Mouse (Mus musculus) adrenal gland, adult 18-20 months (tissue): ENCODE measurements around the gene Nfam1. TPM values are rescaled to one million over a fixed set of nuclear protein-coding genes. Genes with fewer than 3 reads are reported as not detected.

ENCODE experiments used
- DNase-seq, 2 experiments: peaks; one replicate each; pipeline ENCODE4 v3.0.0; 2021 to 2022; ENCODE audit warnings: low spot score in 2 of 2
- total RNA-seq, 2 experiments: library from RNA; stranded (reverse); gene quantifications; 1 replicate in 1 of 2; 2 replicates in 1 of 2; pipeline ENCODE4 v1.2.3; 2021

Gene Nfam1
- total RNA-seq, 2 experiments from 2014 or later: 3.2 to 4.1 TPM

DNA sequence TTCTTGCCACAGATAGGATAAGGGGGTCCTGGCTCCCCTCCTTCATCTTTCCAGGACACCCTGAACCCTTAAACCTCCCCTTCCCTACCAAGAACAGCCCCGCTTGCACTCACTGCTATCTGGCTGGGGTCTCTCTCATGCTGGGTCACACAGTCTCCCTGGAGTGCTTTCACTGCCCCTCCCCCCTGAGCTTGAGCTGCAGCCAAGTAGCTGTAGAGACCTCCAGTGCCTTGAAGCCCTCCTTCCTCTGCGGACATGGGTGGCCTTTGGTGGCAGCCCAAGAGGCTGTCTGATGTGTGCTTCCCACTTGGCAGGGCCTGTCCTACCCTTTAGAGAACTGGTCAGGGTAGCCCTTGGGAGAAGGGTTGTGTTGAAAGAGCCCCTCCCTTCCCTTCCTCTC lies 7.0 kb upstream of the Nfam1 start:
- no peak for DNase-seq

DNA sequence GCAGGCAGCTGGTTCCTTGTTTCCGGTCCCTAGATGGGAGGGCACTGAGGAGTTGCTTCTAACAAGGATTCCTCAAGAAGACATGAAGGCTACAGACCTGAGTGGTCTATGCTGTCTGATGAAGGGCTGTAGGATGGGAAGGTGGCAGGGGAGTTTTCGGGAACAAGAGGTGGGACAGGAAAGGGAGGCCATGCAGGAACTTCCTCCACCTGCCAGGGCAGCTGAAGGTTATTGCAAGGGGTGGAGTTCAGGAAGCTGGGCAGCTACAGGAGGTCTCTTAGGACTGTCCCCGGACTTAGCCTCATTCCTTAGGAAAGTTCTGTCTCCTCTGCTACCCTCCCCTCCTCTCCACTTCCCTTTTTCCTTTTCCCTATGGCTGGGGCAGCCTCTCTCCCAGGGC lies 5.7 kb upstream of the Nfam1 start:
- DNase-seq: no peak

DNA sequence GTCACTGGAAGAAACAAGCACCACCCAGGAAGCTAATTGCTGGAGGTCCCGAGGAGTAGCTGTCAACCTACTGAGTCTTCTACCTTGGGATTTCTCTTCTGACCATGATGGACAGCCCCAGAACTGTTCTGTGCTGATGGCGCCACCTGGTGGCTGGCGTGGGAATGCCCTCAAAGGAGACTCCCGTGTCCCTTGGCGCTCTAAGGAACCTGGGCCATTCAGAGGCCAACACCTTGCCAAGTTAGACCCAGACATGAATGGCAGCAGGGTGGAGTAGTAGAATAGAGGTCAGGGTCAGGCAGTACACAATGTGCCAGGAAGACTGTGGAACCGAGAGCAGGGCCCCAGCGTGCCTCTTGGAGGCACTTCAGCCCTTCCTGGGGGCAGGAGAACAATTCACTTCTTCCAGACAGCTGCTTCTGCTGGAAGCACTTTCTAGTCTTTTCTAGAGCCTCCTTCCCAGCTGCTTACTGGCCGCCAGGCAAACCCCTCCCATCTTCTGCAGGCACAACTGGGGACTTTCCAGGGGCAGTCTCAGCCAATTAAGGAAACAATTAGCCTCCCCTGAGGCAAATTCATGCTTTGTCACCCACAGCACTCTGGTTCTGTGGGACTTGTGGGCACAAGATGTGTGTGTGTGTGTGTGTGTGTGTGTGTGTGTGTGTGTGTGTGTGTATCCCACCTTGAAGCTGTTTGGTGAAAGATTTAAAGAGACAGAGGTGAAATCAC lies 4.8 kb upstream of the Nfam1 start:
- peak; percentile 94 to 98 for DNase-seq

DNA sequence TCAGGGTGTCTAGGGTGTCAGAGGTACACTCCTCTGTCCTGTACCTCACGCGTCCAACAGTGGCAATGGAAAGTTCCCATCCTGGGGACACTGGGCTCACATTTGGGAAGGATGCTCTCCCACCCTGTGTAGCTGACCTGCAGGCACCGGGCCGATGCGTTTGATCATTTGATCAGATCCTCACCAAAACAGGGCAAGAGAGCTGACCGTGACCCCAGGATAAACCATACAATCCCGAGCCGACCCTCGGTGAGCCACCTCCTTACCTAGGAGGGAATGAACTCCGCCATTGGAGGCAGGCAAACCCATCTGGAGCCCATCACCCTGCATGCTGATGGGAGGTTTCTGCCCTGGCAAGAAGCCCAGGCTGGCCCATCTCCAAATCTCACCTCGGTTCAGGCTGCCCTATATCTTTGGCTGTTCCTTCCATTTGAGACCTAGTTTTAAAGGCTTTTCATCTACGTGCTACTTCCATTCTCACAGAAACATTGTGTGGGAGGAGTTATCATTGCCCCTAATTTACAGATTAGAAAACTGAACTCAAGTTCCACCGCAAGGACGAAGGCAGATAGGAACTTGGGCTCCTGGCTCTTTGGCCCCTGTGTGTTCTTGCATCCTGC lies 3.9 kb upstream of the Nfam1 start:
- DNase-seq: peak; percentile 33 to 46

DNA sequence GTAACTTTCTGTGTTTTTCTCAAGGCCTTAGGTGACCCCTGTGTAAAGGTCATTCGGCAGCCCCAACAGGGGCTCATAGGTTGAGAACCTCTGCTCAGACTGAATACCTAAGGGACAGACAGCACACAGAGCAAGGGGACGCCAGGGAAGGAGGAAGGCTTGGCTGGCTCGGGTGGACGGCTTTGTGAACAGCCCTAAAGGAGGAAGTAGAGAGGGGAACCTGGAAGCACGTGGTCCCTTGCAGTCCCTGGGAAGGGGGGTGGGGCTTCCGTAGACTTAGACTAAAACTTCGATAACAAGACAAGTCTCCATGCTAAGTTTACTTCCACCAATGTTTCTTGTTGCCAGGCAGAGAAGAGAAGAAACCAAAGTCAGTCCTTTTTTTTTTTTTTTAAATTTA lies 3.0 kb upstream of the Nfam1 start:
- DNase-seq: no peak

DNA sequence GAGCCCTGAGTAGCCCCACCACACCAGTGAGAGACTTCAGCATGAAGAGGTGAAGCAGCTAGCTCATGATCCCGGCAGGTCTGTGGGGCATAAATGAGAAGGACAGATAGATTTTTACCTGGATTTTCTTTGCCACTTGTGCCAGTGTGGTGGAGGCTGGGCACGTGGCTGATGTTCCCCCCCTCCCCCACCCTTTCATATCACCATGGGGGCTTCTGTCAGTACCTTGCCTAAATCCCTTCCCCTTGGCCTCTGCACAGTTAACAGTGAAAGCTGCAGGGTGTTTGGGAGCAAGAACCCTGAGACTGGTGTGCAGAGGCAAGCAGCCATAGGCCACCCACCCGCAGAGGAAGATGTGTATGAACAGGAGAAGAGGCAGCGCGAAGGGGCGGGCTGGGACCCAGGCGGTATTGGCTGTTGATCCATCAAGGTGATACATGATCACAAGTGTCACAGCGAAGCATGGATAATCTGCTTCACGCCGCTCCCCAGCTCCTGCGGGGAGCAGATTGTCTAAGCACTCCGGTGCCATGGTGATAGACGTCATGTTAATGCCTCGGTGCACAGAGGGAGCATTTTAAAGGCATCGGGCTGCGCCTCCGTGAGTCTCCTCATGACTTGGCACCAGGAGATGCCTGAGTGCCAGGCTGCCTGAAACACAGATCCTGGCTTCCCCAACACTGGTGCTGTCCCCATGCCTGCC lies 1.3 kb upstream of the Nfam1 start:
- no peak for DNase-seq

GRCm38 (mm10) chr15:83030884-83031283 lies 2.2 kb downstream of the Nfam1 start:
- no peak for DNase-seq

- no peak for DNase-seq
Observed at GRCm38 (mm10) chr15:83029725-83030718, 3.1 kb downstream of the Nfam1 start.

- no peak for DNase-seq
Observed at GRCm38 (mm10) chr15:83026129-83026528, 7.0 kb downstream of the Nfam1 start.

- DNase-seq: no peak
Observed at GRCm38 (mm10) chr15:83025041-83025760, 7.9 kb downstream of the Nfam1 start.

- DNase-seq: no peak
Observed at GRCm38 (mm10) chr15:83022947-83023346, 10.2 kb downstream of the Nfam1 start.

- no peak for DNase-seq
Observed at GRCm38 (mm10) chr15:83010990-83011664, 22.0 kb downstream of the Nfam1 start.

GRCm38 (mm10) chr15:83010423-83010822 lies 22.7 kb downstream of the Nfam1 start:
- DNase-seq: no peak

GRCm38 (mm10) chr15:83009532-83009931 lies 23.6 kb downstream of the Nfam1 start:
- no peak for DNase-seq

- DNase-seq: no peak
Observed at GRCm38 (mm10) chr15:83008761-83009423, 24.2 kb downstream of the Nfam1 start.

DNA sequence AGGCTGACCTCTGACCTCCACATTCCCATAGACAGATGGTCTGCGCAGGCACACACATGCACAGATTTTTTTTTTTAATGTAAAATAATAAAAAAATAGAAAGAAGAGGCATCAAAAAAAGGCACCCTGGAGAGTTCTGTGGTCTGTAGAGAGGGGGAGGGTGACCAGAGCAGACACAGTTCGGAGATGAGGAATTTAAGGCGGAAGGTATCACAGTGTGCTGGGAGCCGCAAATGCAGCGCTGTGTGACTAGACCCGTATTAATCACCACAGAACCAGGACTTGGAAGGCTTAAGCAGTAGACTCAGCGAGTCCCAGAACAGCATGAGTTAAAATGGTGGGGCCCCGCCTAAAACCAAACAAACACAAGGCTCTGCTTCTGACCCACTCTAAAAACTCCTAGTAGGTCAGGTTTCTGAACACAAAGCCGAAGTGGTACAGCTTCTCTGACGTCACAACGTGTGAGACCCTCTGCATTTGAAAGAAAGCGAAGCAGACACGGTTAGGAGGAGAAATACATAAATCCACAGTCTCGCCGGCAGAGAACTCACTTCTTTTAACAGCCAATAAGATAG lies 25.7 kb downstream of the Nfam1 start:
- no peak for DNase-seq

DNA sequence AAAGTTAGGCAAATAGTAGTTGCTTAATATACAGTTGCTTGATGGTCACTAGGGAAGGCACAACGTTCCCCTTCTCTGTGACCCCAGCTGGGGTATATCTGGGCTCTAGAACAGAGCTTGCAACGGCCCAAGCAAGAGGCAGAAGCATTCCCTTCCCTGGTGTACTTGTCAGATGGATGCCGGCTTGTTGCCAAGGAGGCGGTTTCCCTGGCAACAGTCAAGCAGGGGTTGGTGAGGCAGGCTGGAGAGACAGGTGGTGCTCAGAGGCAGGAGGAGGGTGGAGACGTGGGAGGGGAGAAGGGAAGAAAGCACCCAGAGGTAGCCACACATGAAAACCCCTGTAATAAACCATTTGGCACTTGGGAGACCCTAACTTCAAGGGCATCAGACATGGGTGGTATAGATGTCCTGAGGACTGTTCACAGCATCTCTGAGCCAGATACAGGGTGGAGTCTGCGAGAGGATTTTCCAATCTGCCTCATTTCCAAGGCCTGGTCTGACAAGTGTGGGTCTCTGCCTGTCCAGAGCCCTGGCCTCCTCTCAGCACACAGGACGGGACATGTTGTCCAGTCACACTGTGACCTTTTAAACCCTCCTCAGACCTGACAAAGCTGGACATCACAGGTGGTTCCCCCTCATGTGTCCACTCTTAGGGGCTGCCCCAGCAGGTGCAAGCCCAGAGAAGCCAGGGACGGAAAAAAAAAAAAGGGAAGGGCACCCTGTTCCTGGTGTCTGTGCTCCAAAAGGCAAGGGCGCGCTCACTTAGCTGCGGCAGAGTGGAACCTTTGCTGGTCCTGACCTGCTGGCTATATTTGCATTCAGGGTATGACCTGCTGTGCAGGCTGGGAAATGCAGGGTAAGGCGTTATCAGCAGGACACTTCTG lies 30.2 kb downstream of the Nfam1 start:
- no peak for DNase-seq

DNA sequence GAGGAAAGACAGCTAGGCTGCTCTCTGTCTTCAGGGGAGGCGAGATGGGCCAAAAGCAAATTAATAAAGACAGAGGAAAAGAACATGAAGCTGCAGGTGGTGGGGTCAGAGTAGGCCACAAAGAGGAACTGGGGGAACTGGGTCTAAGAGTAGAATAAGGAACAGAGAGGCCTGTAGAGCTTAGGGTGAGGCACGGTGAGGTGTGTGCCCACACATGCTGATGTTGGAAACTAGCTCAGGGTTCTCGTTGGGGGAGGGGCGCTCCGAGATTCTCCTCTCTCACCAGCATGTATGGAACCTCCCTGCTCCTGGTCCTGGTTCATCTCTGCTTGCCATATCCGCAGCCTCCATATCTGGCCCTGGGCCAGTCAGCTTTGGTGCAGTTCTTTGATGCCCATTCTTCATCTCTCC lies 34.3 kb downstream of the Nfam1 start:
- DNase-seq: no peak
